Mouse (Mus musculus): Measurements from ENCODE around the gene Pigs.

DNA sequence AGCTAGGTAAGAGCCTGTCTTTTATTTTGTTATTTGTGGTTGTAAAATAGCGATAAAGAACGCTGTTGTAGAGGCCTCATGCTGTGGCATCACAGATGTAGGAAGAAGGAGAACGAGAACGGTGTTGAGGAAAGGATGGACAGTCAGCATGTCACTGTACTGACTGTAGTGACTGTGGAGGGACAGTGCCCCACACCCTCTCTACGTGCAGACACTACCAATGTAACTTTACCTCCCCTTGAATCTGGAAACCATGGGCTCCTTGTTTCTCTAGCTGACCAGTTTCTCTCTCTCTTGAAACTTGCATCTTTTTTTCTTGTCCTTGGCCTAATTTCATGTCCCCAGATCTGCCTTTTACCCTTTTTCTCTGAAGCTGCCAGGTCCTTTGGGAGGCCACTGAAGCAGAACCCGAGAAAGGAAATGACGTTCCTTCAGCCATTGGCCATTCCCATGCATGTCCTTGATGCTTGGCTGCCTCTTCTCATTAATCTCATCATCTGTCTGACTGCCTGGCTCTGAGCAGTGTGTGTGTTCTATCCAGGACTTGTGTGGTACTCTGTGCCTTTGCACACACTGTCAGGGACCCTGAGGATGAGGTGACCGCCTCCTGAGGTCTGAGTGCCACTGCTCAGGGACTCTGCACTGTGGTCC lies 17.2 kb upstream of the Pigs start:
- no peak for TF ChIP-seq CTCF (conservative IDR thresholded peaks at IDR 0.05; ENCODE audit: low read length)
- TF ChIP-seq POU5F1 (IDR thresholded peaks at IDR 0.05; ENCODE audit: borderline replicate concordance, low read length), result no peak

Measured in E14TG2a.4 (cell line).